Mouse (Mus musculus) kidney, adult 8-10 months (tissue): ENCODE data around the gene Tesk2.
"Not testable (repeated sequence)": the region's sequence is repeated elsewhere in the genome, so short reads cannot be mapped to it uniquely, and the experiment has no call there.

ENCODE experiments used
- DNase-seq, 2 experiments: peaks; one replicate each; pipeline ENCODE4 v3.0.0; 2022

Tesk2 gene

GRCm38 (mm10) chr4:116794273-116794672 lies 73.5 kb downstream of the Tesk2 start:
- DNase-seq, result no peak

- peak; percentile 48 to 74 for DNase-seq
Observed at GRCm38 (mm10) chr4:116796442-116797110, 75.8 kb downstream of the Tesk2 start.

GRCm38 (mm10) chr4:116799901-116800300 lies 79.2 kb downstream of the Tesk2 start:
- no peak for DNase-seq

- peak; percentile 94 to 95 for DNase-seq
Observed at GRCm38 (mm10) chr4:116807197-116808129, 86.7 kb downstream of the Tesk2 start, which contains the start of the genes Toe1 and Mutyh. Gene Toe1 (minus strand): TSS chr4:116807640. Gene Mutyh (plus strand): TSS chr4:116807723.

- DNase-seq, result no peak
Observed at GRCm38 (mm10) chr4:116811012-116811411, 90.3 kb downstream of the Tesk2 start.

- DNase-seq, result no peak
Observed at GRCm38 (mm10) chr4:116815276-116815675, 94.5 kb downstream of the Tesk2 start.

- no peak for DNase-seq
Observed at GRCm38 (mm10) chr4:116817486-116817885, 96.7 kb downstream of the Tesk2 start.

- no peak for DNase-seq
Observed at GRCm38 (mm10) chr4:116819968-116820901, 99.5 kb downstream of the Tesk2 start.

- peak; percentile 95 to 96 for DNase-seq
Observed at GRCm38 (mm10) chr4:116820902-116821693, 100.3 kb downstream of the Tesk2 start.

- no peak for DNase-seq
Observed at GRCm38 (mm10) chr4:116821694-116822016, 100.9 kb downstream of the Tesk2 start, which contains the start of gene Hpdl. Gene Hpdl (minus strand): TSS chr4:116821707.

- peak; percentile 81 to 85 for DNase-seq
Observed at GRCm38 (mm10) chr4:116824541-116825004, 103.8 kb downstream of the Tesk2 start.

- DNase-seq, result peak in 1 of 2 experiments; percentile 58
Observed at GRCm38 (mm10) chr4:116827819-116828218, 107.1 kb downstream of the Tesk2 start.

GRCm38 (mm10) chr4:116829364-116830069 lies 108.8 kb downstream of the Tesk2 start:
- DNase-seq, result no peak

GRCm38 (mm10) chr4:116830070-116830368 lies 109.3 kb downstream of the Tesk2 start:
- no peak for DNase-seq

- peak; percentile 48 to 52 for DNase-seq
Observed at GRCm38 (mm10) chr4:116838999-116839398, 118.3 kb downstream of the Tesk2 start.

GRCm38 (mm10) chr4:116840096-116840495 lies 119.3 kb downstream of the Tesk2 start:
- DNase-seq, result not testable (repeated sequence)

- no peak for DNase-seq
Observed at GRCm38 (mm10) chr4:116840841-116841240, 120.1 kb downstream of the Tesk2 start.

- no peak for DNase-seq
Observed at GRCm38 (mm10) chr4:116844324-116844723, 123.6 kb downstream of the Tesk2 start.

GRCm38 (mm10) chr4:116849901-116850300 lies 129.2 kb downstream of the Tesk2 start:
- no peak for DNase-seq

- DNase-seq, result no peak
Observed at GRCm38 (mm10) chr4:116854286-116854685, 133.5 kb downstream of the Tesk2 start.
